Mouse (Mus musculus) hematopoietic stem cell, adult 5-6 weeks (primary cell): ENCODE measurements around the gene Iqsec1. TPM values are rescaled to one million over a fixed set of nuclear protein-coding genes. Genes with fewer than 3 reads are reported as not detected.

ENCODE experiments used
- ATAC-seq, 2 experiments: fragments of 125-278 bp in 1 of 2; replicated peaks in 1 of 2; 2 replicates each; pipeline ENCODE4 v1.8.0; 2016 to 2017; ENCODE audit warnings: inconsistent platforms in 2 of 2, mild to moderate bottlenecking in 2 of 2, moderate number of reproducible peaks in 2 of 2, low read depth in 1 of 2, moderate TSS enrichment in 1 of 2; ENCODE audit not compliant: low FRiP score in 2 of 2, poor library complexity in 2 of 2, severe bottlenecking in 2 of 2, insufficient read depth in 1 of 2, low TSS enrichment in 1 of 2
- total RNA-seq: library from RNA; stranded (forward); fragments of 172-1452, 232-1000 nt; gene quantifications from 2 replicates; pipeline ENCODE4 v1.2.3, GENCODE M21; 2017

The Iqsec1 gene
- total RNA-seq, 1 experiment from 2014 or later = 18.2 TPM

DNA sequence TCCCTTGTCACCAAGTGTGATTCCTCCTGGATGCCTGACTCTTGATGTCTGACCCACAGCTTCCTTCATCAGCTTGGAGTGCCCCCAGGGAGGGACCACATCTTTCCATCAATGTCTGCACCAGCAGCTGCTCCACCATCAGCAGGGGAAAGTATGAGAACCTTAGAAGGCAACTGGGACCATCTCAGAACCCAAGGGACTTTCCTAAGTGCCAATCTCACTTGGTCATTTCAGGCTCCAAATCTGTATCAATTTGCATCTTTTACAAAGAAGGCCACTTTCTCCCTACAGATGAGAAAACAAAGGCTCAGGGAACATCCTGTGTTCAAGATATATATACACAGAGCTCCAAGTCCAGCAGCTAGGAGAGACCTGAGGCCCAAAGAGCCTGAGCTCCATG, 205.3 kb downstream of the Iqsec1 start:
- no peak for ATAC-seq

DNA sequence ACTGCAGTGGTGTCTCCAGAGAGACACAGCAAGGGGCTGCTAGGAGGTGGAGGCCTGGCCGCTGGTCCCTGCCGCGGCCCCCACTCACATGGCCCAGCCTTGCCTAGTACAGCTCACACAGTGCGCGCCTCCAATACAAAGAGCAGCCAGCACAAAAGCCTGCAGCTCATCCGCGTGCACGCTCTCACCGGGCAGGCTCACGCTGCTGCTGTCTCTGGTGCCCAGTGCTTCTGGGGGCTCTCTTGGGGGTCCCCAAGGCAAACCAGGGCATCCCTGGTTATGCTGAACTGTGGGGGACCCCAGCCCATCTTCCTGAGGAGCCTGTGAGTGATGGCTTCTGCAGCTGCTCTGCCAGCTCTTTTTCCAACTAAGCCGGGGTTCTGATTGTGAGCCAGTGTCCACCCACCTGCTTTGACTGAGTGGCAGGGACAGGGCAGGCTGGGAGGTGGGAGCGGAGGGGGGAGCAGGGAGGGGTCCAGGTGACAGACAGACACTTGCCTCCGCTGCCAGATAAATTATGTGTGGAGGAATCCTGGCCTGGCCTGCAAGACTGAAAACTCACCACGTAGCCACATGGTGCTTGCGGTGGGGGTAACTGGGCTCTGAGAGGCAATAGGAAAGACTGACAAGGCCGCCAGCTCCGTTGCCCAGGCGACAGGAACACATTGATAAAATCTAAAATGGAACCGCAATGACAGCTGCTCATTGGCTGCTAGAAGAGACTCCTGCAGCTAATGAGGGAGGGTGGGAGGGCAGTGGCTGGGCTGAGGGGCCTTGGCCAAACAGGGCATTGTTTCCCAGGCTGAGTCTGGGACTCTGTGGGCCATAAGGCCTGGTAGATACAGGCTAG, 206.3 kb downstream of the Iqsec1 start:
- peak; percentile 76 to 77 for ATAC-seq

DNA sequence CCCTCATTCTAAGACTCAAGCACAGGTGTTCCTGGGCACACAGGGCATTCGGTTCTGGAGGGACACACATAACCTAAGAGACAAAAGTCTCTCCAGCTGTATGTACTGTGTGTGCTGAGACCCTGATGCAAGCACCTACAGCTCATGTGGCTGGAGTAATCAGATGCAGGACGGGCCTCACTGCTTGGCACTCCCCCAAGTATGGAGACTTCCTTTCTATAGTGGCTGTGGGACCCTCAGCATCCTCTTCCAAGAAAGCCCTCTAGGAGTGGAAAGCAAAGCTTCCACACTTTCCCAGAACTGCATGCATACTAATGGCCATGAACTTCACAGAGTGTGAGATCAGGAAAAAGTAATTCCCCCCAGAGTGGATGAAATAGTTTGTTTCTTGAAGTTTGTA, 208.0 kb downstream of the Iqsec1 start:
- no peak for ATAC-seq

DNA sequence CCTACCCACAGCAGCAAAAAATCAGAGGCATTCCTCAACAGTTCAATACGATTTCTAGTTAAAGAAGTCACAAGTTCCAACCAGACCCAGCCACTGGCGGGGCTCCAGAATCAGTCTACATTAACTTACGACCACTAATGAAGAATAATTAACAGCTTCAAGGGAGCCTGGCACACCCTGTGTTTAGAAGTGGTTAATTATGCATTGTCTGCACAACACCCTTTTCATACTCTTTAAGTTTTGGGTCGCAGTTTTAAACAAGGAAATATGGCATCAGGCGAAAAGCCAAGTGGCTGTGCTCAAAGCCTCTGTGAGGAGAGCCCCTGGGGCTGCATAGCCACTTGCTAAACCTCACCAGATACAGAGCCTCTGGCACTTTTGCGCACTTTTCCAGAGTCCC, 209.6 kb downstream of the Iqsec1 start:
- no peak for ATAC-seq

DNA sequence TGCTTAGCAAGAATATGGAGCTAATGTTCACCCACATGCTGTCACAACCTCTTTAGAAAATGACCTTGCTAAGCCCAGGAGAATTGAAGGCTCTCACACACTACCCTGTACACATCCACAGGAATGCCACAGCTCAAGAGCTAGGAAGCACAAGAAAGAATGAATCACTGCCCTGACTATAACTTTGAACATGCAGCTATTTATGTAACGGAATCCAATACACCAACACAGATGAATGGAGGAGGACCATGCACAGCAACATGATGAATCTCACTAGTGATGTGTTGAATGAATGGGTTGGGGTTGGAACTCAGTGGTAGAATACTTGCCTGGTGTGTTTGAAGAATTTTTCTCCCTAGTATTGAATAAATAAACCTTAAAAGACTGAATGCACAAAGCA, 211.2 kb downstream of the Iqsec1 start:
- no peak for ATAC-seq

DNA sequence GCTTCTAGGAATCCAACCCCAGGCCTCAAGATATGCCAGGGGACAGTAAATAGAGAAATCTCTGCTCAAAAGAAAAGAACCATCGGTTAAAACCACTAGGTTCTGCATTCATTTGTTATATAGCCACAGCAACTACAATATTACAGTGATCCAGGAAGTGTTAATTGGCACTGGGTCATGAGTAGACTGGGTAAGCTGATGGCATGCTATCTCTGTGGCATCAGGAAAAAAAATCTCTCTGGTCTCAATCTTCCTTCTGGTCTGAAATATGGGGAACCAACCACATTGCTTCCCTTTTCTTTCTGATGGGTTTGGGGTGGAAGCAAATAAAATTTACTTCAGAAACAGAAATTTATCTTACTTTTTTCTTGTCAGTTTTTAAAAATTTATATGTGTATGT, 212.9 kb downstream of the Iqsec1 start:
- peak; percentile 63 to 76 for ATAC-seq

DNA sequence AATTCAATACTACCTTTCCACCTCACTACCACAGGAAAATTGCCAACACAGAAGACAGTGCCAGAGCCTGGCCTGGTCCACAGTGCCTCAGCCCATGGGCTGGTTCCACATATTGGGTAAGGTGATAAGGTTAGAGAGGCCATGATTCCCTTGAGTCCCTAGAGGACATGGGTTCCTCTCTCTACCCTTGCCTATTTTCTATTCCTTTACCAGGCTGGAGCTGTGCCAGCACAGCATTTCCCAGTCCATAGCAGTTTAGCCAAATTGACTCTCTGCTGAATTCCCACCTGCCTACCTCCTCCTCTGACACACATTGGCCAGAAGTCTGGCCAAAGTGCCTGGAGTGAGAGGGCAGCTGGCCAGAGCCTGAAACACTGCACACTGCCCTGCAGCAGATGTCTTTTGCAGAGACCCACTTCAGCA, 214.7 kb downstream of the Iqsec1 start:
- no peak for ATAC-seq

DNA sequence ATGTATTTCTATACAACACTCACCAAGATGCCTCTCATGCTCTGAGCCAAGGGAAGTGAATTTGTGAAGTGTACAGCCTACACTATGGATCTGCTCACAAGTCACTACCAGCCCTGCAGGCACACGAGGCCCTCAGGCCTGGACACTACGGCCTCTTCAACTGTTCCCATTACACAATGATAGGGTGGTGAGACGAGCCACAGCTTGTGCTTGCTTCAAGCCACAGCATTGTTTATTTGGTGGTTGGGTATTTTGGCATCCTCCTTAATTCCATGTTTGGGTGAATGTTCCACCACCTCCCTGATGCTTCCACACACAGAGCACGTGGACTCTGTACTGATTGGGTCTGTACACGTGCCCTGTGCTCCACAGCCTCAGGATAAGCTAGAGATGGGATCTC, 216.4 kb downstream of the Iqsec1 start:
- ATAC-seq = no peak

DNA sequence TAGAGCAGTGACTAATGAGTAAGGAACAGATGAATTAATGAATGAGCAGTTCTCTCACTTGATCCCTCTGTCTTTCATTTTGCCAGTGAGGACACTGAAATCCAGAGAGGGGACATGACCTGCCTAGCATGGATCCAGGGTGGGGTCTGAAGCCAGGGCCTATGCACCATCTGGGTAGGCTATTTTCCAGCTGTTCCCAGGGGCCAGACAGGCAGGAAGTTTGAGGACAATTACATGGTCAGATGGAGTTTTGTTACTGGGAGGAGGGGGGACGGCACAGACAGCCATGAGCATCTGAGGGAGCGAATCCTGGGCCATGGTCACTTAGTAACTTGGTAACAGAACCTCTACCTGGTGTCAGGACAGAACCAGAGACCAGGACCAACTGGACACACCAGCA, 220.0 kb downstream of the Iqsec1 start:
- ATAC-seq = no peak

DNA sequence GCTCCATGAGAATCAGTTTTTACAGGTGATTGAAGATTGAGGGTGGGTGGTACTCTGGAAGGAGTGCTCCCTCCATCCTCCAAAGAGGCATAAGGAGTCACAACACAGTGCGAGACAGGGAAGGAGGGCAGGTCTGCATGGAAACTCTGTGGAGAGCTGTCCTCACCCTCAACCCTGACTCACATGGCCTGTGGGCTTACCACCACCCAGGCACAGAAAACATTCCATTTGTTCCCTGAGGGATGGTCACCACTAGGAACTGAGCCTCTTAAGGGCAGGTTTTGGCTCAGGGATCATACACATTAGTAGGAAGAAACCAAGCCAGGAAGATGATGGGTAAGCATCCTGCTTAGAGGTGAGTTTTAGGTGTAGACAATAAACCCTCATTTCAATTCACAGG, 220.6 kb downstream of the Iqsec1 start:
- ATAC-seq = no peak

DNA sequence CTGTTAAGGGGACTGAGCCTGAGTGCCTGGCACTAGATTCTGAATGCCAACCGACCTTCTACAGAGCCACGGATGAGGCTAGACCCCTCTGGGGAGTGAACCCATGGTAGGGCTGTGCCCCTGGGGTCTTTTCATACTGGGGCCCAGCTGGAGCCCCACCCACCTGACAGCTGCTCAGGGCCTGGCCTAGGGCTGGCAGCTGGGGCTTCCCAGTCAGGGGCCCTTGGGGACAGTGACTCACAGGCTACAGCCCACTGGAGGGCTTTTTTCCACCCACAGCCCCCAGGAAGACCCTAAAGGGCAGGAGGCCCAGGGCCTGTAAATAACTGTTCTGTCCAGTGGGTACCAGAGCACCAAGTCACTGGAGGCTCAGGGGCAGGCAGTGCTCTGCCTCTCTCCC, 223.7 kb downstream of the Iqsec1 start:
- ATAC-seq = no peak

DNA sequence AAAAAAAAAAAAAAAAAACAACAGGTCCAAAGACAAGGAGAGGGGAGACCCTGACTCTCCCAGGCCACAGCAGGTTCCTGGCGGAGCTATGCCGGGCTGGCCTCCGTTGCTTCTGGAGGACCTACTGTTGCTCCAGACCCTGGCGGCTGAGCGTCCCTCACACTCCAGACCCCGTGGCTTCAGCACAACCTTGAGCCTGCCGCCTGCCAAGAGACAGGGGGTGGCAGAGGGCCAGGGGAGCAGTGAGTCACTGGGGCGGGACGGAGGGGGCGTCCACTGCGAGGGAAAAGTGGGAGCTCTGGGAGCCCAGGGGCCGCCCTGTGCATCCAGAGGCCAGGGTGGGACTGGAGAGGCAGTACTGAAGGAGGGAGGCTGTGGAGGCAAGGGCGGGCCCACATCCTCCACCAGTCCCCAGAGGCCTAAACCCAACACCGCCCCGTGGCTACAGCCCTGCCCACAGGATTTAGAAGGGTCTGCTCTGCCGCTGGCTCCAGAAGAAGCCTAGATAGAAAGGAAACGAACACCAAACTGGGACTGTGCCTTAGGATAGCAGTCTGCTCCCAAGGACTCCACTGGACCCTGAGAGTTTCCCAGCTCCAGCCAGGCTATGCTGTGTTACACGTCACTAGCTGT, 224.4 kb downstream of the Iqsec1 start:
- ATAC-seq = peak; percentile 6 to 9; a peak in 1 of 4 replicates

DNA sequence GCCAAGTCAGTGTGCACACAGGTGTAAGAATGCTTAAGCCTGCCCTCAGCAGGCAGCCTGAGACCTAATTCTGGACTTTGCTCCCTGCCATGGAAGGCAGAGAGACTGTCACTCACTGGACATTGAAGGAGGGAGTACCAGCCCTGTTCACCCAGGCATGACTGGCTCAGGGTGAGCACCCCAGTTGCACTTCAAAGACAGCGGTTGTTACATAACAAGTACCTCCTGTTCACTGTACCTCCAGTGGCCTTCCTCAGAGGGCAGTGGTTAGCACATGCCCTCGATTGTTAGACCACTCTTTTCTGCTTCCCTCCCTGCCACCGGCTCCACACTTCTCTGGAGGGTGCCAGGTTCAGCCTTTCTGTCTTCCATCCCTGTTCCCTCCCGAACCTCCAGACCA, 225.2 kb downstream of the Iqsec1 start:
- ATAC-seq = 0 out of 4 replicates have a peak, but pooled peaks of 1 of the 2 experiments have one; percentile 9

DNA sequence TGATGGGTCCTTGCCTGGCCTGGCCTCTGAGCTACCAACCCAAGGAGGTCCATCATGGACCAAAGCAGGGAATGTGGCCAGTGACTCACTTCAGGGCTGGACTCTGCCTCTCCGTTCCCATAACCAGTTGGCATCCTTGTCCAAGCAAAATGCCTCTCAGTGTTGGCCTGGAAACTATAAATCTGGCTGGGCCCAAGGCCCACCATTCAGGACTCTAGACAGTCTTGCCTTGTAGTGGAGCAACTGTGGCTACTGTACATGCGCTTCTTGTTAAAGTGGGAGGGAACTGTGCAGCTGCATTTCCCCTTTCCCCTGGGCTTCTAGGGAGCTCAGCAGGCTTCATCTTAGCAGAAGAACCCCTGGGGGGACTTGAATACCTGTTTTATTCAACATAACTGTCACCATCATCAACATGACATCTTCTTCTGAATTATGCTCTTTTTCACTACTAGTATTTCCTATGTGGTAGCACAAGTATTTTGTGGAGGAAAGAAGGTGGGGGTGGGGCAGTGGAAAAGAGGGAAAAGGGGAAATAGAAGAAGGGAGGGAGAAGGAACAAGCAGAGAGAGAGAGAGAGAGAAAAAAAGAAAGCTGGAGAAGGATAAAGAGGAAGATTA, 226.3 kb downstream of the Iqsec1 start:
- ATAC-seq = no peak

DNA sequence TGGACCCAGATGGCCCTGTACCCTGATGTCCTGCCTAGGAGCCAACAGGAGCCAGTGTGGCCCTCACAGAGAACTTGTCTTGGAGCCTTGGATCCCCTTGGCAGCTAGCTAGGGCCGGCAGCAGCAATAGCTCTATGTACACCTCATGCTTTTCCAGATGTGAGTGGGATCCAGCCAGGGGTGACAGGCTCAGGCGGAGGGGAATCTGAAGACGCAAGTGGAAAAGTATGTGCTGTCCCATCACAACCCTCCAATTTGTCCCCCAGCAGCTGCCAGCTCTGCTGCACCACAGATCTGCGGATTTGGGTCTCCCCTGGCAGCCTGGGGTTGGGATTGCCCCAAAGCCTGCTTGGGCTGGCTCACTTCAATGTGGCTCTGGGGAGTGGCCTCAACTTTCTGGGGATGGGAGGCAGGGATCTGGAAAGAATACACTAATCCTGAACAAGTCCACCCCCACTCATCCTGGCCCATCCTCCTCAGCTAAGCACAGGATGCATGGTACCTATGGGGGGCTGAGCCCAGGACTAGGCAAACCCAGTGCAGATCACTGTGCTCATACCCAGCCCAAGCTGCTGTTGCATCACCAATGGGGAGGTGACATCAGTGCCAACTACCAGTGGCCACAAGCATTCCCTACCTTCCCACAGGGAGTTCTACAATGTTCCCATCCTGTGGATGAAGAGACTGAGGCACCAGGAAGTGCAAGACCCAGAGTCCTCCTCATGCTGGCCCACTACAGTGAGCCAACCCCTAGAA, 227.0 kb downstream of the Iqsec1 start:
- no peak for ATAC-seq

DNA sequence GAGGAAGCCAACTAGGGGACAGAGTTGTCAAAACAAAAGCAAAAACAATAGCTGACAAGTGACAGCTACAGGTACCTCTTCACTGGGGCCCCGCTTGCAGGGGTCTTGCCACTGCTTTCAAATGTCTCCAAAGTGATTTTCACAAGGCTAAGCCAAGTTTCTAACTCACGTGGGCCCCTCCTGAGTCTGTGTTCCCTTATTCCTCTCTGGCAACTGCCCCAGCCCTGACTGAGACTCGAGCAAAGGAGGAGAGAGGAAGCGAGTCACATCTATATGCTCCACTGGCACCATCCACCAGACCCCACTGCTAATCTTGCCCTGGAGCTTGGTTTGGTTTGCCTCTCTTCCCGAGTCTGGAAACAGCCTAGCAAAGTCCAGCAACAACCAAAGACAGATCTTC, 227.6 kb downstream of the Iqsec1 start:
- no peak for ATAC-seq

DNA sequence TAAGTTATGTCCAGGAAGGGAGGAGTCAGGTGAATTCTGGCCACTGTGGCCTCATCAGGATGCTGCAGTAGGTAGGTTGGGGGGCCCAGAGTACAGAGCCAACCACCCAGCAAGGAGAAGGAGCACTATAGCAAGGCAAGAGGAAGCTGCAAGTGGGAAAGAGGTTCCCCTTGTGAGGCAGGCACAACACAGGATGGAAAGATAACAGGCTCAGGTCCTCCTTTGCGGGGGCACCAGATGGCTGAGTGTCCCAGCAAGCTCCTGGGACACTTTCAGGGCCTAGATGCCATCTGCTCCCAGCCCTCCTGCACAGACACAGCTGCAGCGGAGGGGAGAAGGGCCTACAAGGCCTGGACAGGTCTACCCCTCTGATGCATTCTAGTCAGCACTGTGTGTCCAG, 228.7 kb downstream of the Iqsec1 start:
- no peak for ATAC-seq

DNA sequence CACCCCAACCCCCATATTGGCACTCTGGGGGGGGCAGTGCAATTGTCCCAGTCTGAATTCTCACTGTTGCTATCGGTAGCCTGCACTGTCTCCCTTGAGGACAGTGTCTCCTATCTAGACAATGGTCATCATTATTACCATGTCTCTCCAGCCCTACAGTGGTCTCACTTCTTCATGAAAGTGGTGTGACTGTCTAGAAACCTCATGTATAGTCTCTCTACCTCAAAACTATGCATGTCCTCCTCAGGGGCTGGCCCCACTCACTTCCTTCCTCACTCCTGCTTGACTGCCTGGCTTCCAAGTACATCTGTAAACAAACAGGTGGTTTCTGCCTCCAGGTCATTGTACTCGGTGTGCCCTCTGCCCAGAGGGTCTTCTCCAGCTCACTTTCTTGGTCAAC, 230.3 kb downstream of the Iqsec1 start:
- no peak for ATAC-seq
